Mouse (Mus musculus): Measurements from ENCODE around the gene Gm20388. TPM values are rescaled to one million over a fixed set of nuclear protein-coding genes. Genes with fewer than 3 reads are reported as not detected.
A peak's percentile ranks its signal among the peaks of the same experiment; 100 is the strongest.

The Gm20388 gene
- polyA plus RNA-seq, 1 experiment from 2014 or later, result 5.5 TPM

GRCm38 (mm10) chr8:120971691-120972469 lies 1061.2 kb downstream of the Gm20388 start:
- H3K4me2 ChIP-seq, result peak overlapping the region; percentile 69
- H3K4me1 ChIP-seq, result peaks cover 17% of the 10 kb centered on the region
- WGBS, result 13% methylated on average over 34 of the region's 34 CpGs
- 0 out of 2 replicates have a peak overlapping the region, but pooled peaks have one; percentile 19 for H3K27ac ChIP-seq
- ATAC-seq (ENCODE audit: borderline replicate concordance, extremely low read depth, low FRiP score, low TSS enrichment), result peak; percentile 40; the same call in 1 of the 2 replicates
- peak overlapping the region; percentile 34 for H3K9ac ChIP-seq
- no peaks in the 10 kb centered on the region for H3K9me3 ChIP-seq
- peak overlapping the region; percentile 29 for H3K4me3 ChIP-seq
- peaks cover 37% of the 10 kb centered on the region for H3K27me3 ChIP-seq
- no peaks in the 10 kb centered on the region for H3K36me3 ChIP-seq

GRCm38 (mm10) chr8:120973046-120973445 lies 1062.4 kb downstream of the Gm20388 start:
- Histone ChIP-seq H3K27ac (no peak overlapping the region), H3K36me3 (no peaks in the 10 kb centered on the region), H3K4me2 (no peak overlapping the region; the same call in 1 of the 2 replicates), H3K9ac (no peak overlapping the region), H3K4me1 (peaks cover 21% of the 10 kb centered on the region), H3K27me3 (peaks cover 37% of the 10 kb centered on the region), H3K9me3 (no peaks in the 10 kb centered on the region), H3K4me3 (no peak overlapping the region)
- ATAC-seq (ENCODE audit: borderline replicate concordance, extremely low read depth, low FRiP score, low TSS enrichment), result no peak
- WGBS, result 24% methylated on average over 7 of the region's 7 CpGs

- Histone ChIP-seq H3K9ac (no peak overlapping the region), H3K9me3 (no peaks in the 10 kb centered on the region), H3K27me3 (peaks cover 21% of the 10 kb centered on the region), H3K36me3 (no peaks in the 10 kb centered on the region), H3K4me3 (no peak overlapping the region), H3K27ac (peak overlapping the region; percentile 68), H3K4me1 (peaks cover 23% of the 10 kb centered on the region), H3K4me2 (no peak overlapping the region)
- 59% methylated on average over 13 of the region's 13 CpGs for WGBS
- ATAC-seq (ENCODE audit: borderline replicate concordance, extremely low read depth, low FRiP score, low TSS enrichment), result no peak
Observed at GRCm38 (mm10) chr8:120977131-120977530, 1066.5 kb downstream of the Gm20388 start.

- Histone ChIP-seq H3K27me3 (peaks cover under 1% of the 10 kb centered on the region; the same call in 1 of the 2 replicates), H3K27ac (0 out of 2 replicates have a peak overlapping the region, but pooled peaks have one; percentile 35)
- 12% methylated on average over 9 of the region's 9 CpGs for WGBS
Observed at GRCm38 (mm10) chr8:120979210-120979609, 1068.6 kb downstream of the Gm20388 start.

GRCm38 (mm10) chr8:120980948-120981347 lies 1070.3 kb downstream of the Gm20388 start:
- Histone ChIP-seq H3K27ac (no peak overlapping the region), H3K9me3 (no peaks in the 10 kb centered on the region), H3K27me3 (no peaks in the 10 kb centered on the region; the same call in 1 of the 2 replicates), H3K4me2 (peak overlapping the region; percentile 40), H3K36me3 (no peaks in the 10 kb centered on the region), H3K4me3 (peak overlapping the region; percentile 19), H3K9ac (peak overlapping the region; percentile 28; the same call in 1 of the 2 replicates), H3K4me1 (peaks cover 19% of the 10 kb centered on the region)
- 26% methylated on average over 13 of the region's 13 CpGs for WGBS
- ATAC-seq (ENCODE audit: borderline replicate concordance, extremely low read depth, low FRiP score, low TSS enrichment), result no peak

More at GRCm38 (mm10) chr8:120979210-120979609, 1068.6 kb downstream of the Gm20388 start:
- ATAC-seq (ENCODE audit: borderline replicate concordance, extremely low read depth, low FRiP score, low TSS enrichment), result peak; percentile 34; the same call in 1 of the 2 replicates
- Histone ChIP-seq H3K4me1 (peaks cover 13% of the 10 kb centered on the region), H3K4me2 (no peak overlapping the region), H3K9ac (no peak overlapping the region), H3K4me3 (no peak overlapping the region), H3K9me3 (no peaks in the 10 kb centered on the region), H3K36me3 (no peaks in the 10 kb centered on the region)

- no peaks in the 10 kb centered on the region; the same call in 1 of the 2 replicates for H3K27me3 ChIP-seq
- H3K27ac ChIP-seq, result 0 out of 2 replicates have a peak overlapping the region, but pooled peaks have one; percentile 19
- no peaks in the 10 kb centered on the region for H3K9me3 ChIP-seq
- ATAC-seq (ENCODE audit: borderline replicate concordance, extremely low read depth, low FRiP score, low TSS enrichment), result peak; percentile 25; the same call in 1 of the 2 replicates
- H3K4me2 ChIP-seq, result no peak overlapping the region
- no peaks in the 10 kb centered on the region for H3K36me3 ChIP-seq
- no peak overlapping the region for H3K4me3 ChIP-seq
- WGBS, result 30% methylated on average over 8 of the region's 8 CpGs
- peaks cover 12% of the 10 kb centered on the region; the same call in 1 of the 2 replicates for H3K4me1 ChIP-seq
- no peak overlapping the region for H3K9ac ChIP-seq
Observed at GRCm38 (mm10) chr8:120984888-120985287, 1074.2 kb downstream of the Gm20388 start.

- Histone ChIP-seq H3K27ac (0 out of 2 replicates have a peak overlapping the region, but pooled peaks have one; percentile 19), H3K27me3 (no peaks in the 10 kb centered on the region; the same call in 1 of the 2 replicates)
Observed at GRCm38 (mm10) chr8:120986022-120986421, 1075.4 kb downstream of the Gm20388 start.

GRCm38 (mm10) chr8:120993738-120994137 lies 1083.1 kb downstream of the Gm20388 start:
- H3K27ac ChIP-seq, result no peak overlapping the region
- H3K27me3 ChIP-seq, result peaks cover 3% of the 10 kb centered on the region; the same call in 1 of the 2 replicates
- no peaks in the 10 kb centered on the region for H3K36me3 ChIP-seq
- no peak overlapping the region for H3K4me2 ChIP-seq
- no peaks in the 10 kb centered on the region for H3K9me3 ChIP-seq
- H3K9ac ChIP-seq, result no peak overlapping the region
- peak; percentile 58 for ATAC-seq (ENCODE audit: borderline replicate concordance, extremely low read depth, low FRiP score, low TSS enrichment)
- 0 out of 2 replicates have a peak, but pooled peaks cover 9% of the 10 kb centered on the region for H3K4me1 ChIP-seq
- WGBS, result 42% methylated on average over 16 of the region's 16 CpGs
- no peak overlapping the region for H3K4me3 ChIP-seq

More at GRCm38 (mm10) chr8:120986022-120986421, 1075.4 kb downstream of the Gm20388 start:
- 71% methylated on average over 7 of the region's 7 CpGs for WGBS
- H3K9me3 ChIP-seq, result no peaks in the 10 kb centered on the region
- 0 out of 2 replicates have a peak, but pooled peaks cover 6% of the 10 kb centered on the region for H3K4me1 ChIP-seq
- H3K36me3 ChIP-seq, result no peaks in the 10 kb centered on the region
- no peak for ATAC-seq (ENCODE audit: borderline replicate concordance, extremely low read depth, low FRiP score, low TSS enrichment)
- no peak overlapping the region for H3K9ac ChIP-seq
- no peak overlapping the region for H3K4me3 ChIP-seq
- H3K4me2 ChIP-seq, result no peak overlapping the region

GRCm38 (mm10) chr8:120995424-120995823 lies 1084.8 kb downstream of the Gm20388 start:
- no peak overlapping the region for H3K4me3 ChIP-seq
- peaks cover 3% of the 10 kb centered on the region; the same call in 1 of the 2 replicates for H3K27me3 ChIP-seq
- ATAC-seq (ENCODE audit: borderline replicate concordance, extremely low read depth, low FRiP score, low TSS enrichment), result no peak
- no peak overlapping the region for H3K4me2 ChIP-seq
- no peaks in the 10 kb centered on the region for H3K36me3 ChIP-seq
- H3K27ac ChIP-seq, result no peak overlapping the region
- 72% methylated on average over 9 of the region's 9 CpGs for WGBS
- 0 out of 2 replicates have a peak, but pooled peaks cover 13% of the 10 kb centered on the region for H3K4me1 ChIP-seq
- H3K9ac ChIP-seq, result no peak overlapping the region
- no peaks in the 10 kb centered on the region for H3K9me3 ChIP-seq

GRCm38 (mm10) chr8:120996905-120997581 lies 1086.4 kb downstream of the Gm20388 start:
- Histone ChIP-seq H3K9ac (no peak overlapping the region), H3K27ac (no peak overlapping the region), H3K36me3 (no peaks in the 10 kb centered on the region), H3K4me3 (no peak overlapping the region), H3K27me3 (peaks cover 3% of the 10 kb centered on the region; the same call in 1 of the 2 replicates), H3K4me2 (no peak overlapping the region), H3K4me1 (peaks cover 16% of the 10 kb centered on the region; the same call in 1 of the 2 replicates), H3K9me3 (no peaks in the 10 kb centered on the region)
- ATAC-seq (ENCODE audit: borderline replicate concordance, extremely low read depth, low FRiP score, low TSS enrichment), result no peak
- 66% methylated on average over 12 of the region's 12 CpGs for WGBS

GRCm38 (mm10) chr8:120997926-120998325 lies 1087.3 kb downstream of the Gm20388 start:
- Histone ChIP-seq H3K4me1 (peaks cover 20% of the 10 kb centered on the region), H3K27ac (no peak overlapping the region), H3K9ac (no peak overlapping the region), H3K4me2 (no peak overlapping the region), H3K4me3 (no peak overlapping the region), H3K27me3 (peaks cover 3% of the 10 kb centered on the region; the same call in 1 of the 2 replicates), H3K9me3 (no peaks in the 10 kb centered on the region), H3K36me3 (no peaks in the 10 kb centered on the region)
- WGBS, result 77% methylated on average over 9 of the region's 9 CpGs
- no peak for ATAC-seq (ENCODE audit: borderline replicate concordance, extremely low read depth, low FRiP score, low TSS enrichment)

Data from lung, embryonic 15.5 days (tissue).